Mouse (Mus musculus) ES-E14 (cell line): ENCODE measurements around the gene Setd4. TPM values are rescaled to one million over a fixed set of nuclear protein-coding genes. Genes with fewer than 3 reads are reported as not detected.

ENCODE experiments used
- DNase-seq: peaks from one replicate; pipeline ENCODE4 v3.0.0-alpha.2; 2013; ENCODE audit warnings: low read depth, low spot score
- H3K27ac ChIP-seq: 2 replicates; pipeline ENCODE4 v1.5.1; 2012; ENCODE audit warnings: low read depth, mild to moderate bottlenecking, low read length, moderate library complexity, mixed read lengths; ENCODE audit not compliant: poor library complexity, insufficient read depth, severe bottlenecking
- H3K36me3 ChIP-seq: 2 replicates; pipeline ENCODE4 v1.6.1; 2012; ENCODE audit warnings: mild to moderate bottlenecking, low read length, moderate library complexity, mixed read lengths; ENCODE audit not compliant: control insufficient read depth, poor library complexity, insufficient read depth, severe bottlenecking
- H3K4me1 ChIP-seq, 2 experiments: fragments of 150-350 bp in 1 of 2; sonication (generic) in 1 of 2; 2 replicates each; pipeline ENCODE4 v1.6.1; 2012; ENCODE audit warnings: low read length in 2 of 2, mild to moderate bottlenecking in 1 of 2, mixed read lengths in 1 of 2; ENCODE audit not compliant: control insufficient read depth in 2 of 2, insufficient read depth in 2 of 2, poor library complexity in 1 of 2
- H3K4me3 ChIP-seq, 2 experiments: fragments of 150-350 bp in 1 of 2; sonication (generic) in 1 of 2; 2 replicates each; pipeline ENCODE4 v1.5.1; 2012; ENCODE audit warnings: low read length in 2 of 2, low read depth in 1 of 2, mild to moderate bottlenecking in 1 of 2, mixed read lengths in 1 of 2; ENCODE audit not compliant: insufficient read depth in 1 of 2, poor library complexity in 1 of 2, severe bottlenecking in 1 of 2
- H3K9ac ChIP-seq: 2 replicates; pipeline ENCODE4 v1.6.1; 2012; ENCODE audit warnings: low read depth, mild to moderate bottlenecking, low read length, mixed read lengths; ENCODE audit not compliant: poor library complexity, insufficient read depth, severe bottlenecking
- H3K9me3 ChIP-seq: fragments of 150-350 bp; sonication (generic); 2 replicates; pipeline ENCODE4 v1.6.1; 2012; ENCODE audit warnings: low read depth, mild to moderate bottlenecking, low read length; ENCODE audit not compliant: control insufficient read depth, insufficient read depth
- CHD2 ChIP-seq: IDR thresholded peaks from 2 replicates; pipeline ENCODE4 v1.6.1; 2014; ENCODE audit warnings: mild to moderate bottlenecking, low read depth, low read length, inconsistent platforms
- HCFC1 ChIP-seq: IDR thresholded peaks from 2 replicates; pipeline ENCODE4 v1.6.1; 2012; ENCODE audit warnings: low read length, inconsistent platforms, borderline replicate concordance; ENCODE audit not compliant: insufficient read depth
- MAFK ChIP-seq: IDR thresholded peaks from 2 replicates; pipeline ENCODE4 v1.6.1; 2014; ENCODE audit warnings: mild to moderate bottlenecking, low read depth, low read length, inconsistent platforms; ENCODE audit not compliant: insufficient read depth
- ZC3H11A ChIP-seq: IDR thresholded peaks from 2 replicates; pipeline ENCODE4 v1.6.1; 2012; ENCODE audit warnings: low read depth, mild to moderate bottlenecking, inconsistent platforms, low read length, borderline replicate concordance
- ZNF384 ChIP-seq: IDR thresholded peaks from 2 replicates; pipeline ENCODE4 v1.6.1; 2012; ENCODE audit warnings: low read depth, low read length, inconsistent platforms
- in situ Hi-C, 2 experiments: fragments of 600-800 bp; cut with MboI; formaldehyde crosslinking; loops; one replicate each; pipeline ENCODE4 v1.15.1; 2025; ENCODE audit warnings: low sequenced_read_pairs in 2 of 2, inconsistent platforms in 1 of 2; ENCODE audit not compliant: unreplicated experiment in 2 of 2
- total RNA-seq: library from RNA; depleted of rRNA; stranded (reverse); fragments of 300-350 nt; gene quantifications from 2 replicates; pipeline ENCODE4 v1.2.3, GENCODE M21; 2012

Setd4 gene
- total RNA-seq, 1 experiment: 27.5 TPM

DNA sequence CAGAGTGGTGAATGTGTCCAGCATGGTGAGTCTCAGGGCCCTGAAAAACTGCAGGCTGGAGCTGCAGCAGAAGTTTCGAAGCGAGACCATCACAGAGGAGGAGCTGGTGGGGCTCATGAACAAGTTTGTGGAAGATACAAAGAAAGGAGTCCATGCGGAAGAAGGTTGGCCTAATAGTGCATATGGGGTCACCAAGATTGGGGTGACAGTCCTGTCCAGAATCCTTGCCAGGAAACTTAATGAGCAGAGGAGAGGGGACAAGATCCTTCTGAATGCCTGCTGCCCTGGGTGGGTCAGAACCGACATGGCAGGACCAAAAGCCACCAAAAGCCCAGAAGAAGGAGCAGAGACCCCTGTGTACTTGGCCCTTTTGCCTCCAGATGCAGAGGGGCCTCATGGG, 5.9 kb upstream of the Setd4 start:
- no peaks in the 10 kb centered on the region for H3K4me1 ChIP-seq
- no peak overlapping the region for H3K4me3 ChIP-seq
- no peak overlapping the region for H3K9ac ChIP-seq
- TF ChIP-seq ZNF384: no peak
- TF ChIP-seq CHD2: no peak
- no peak for TF ChIP-seq MAFK
- no peak for TF ChIP-seq HCFC1
- TF ChIP-seq ZC3H11A: no peak
- no peaks in the 10 kb centered on the region for H3K36me3 ChIP-seq
- no peaks in the 10 kb centered on the region for H3K9me3 ChIP-seq
- H3K27ac ChIP-seq: no peak overlapping the region
- no peak for DNase-seq
- in situ Hi-C loops: no loop called here

- H3K4me1 ChIP-seq: peaks cover 0 to 3% of the 10 kb centered on the region in 2 experiments; a peak in 1 of 4 replicates
- no peaks in the 10 kb centered on the region for H3K36me3 ChIP-seq
- H3K9ac ChIP-seq: no peak overlapping the region
- H3K4me3 ChIP-seq: 0 out of 4 replicates have a peak overlapping the region, but pooled peaks of 1 of the 2 experiments have one; percentile 87
- in situ Hi-C loops: no loop called here
- H3K9me3 ChIP-seq: no peaks in the 10 kb centered on the region
- TF ChIP-seq ZNF384: no peak
- no peak overlapping the region for H3K27ac ChIP-seq
- DNase-seq: no peak
These were observed 4.9 kb upstream of the Setd4 start for GRCm38 (mm10) chr16:93608731-93609130.

- Histone ChIP-seq H3K4me3 (peak overlapping the region; percentile 83 to 87), H3K36me3 (no peaks in the 10 kb centered on the region), H3K9me3 (no peaks in the 10 kb centered on the region), H3K4me1 (peaks cover 0 to 3% of the 10 kb centered on the region in 2 experiments; a peak in 1 of 4 replicates), H3K9ac (peak overlapping the region; percentile 85), H3K27ac (no peak overlapping the region)
- peak; percentile 87 for DNase-seq
- TF ChIP-seq MAFK (no peak), ZNF384 (peak; percentile 94), HCFC1 (peak; percentile 35; the same call in 1 of the 2 replicates)
- in situ Hi-C loops: no loop called here
These were observed 3.8 kb upstream of the Setd4 start for GRCm38 (mm10) chr16:93607669-93608101.

- in situ Hi-C loops: no loop called here
- Histone ChIP-seq H3K27ac (no peak overlapping the region), H3K9ac (no peak overlapping the region), H3K36me3 (no peaks in the 10 kb centered on the region), H3K9me3 (no peaks in the 10 kb centered on the region), H3K4me3 (no peak overlapping the region), H3K4me1 (peaks cover 0 to 3% of the 10 kb centered on the region in 2 experiments; a peak in 1 of 4 replicates)
- no peak for TF ChIP-seq CHD2
- TF ChIP-seq HCFC1: no peak
- no peak for TF ChIP-seq MAFK
- TF ChIP-seq ZC3H11A: no peak
- TF ChIP-seq ZNF384: no peak
- no peak for DNase-seq
These were observed 2.3 kb upstream of the Setd4 start for GRCm38 (mm10) chr16:93606146-93606545.

DNA sequence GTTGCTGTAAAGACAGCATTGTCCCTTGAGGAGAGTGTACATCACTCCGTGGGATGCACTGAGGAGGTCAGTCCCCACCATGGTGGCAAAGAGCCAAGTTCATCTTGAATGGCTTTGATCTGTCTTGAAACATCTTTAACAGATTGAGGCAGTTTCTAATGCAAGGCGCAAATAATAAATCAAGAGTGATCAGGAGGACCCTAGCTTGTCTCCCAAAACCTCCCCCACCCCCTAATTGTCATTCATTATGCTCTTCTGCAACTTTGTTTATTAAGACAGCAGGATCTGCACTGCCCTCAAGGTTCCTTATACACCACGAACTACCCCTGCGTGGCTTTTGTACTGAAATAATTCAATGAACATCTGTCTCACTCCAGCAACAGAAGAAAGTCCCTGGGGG, 1.7 kb upstream of the Setd4 start, which contains the start of gene Cbr1:
Cbr1 (plus strand) TSS at position 301 of the 400 bp plus-strand sequence.
- Histone ChIP-seq H3K4me1 (peaks cover 0 to 3% of the 10 kb centered on the region in 2 experiments; a peak in 1 of 4 replicates), H3K27ac (no peak within 1 kb of the TSS), H3K9me3 (no peaks in the 10 kb centered on the region), H3K9ac (no peak within 1 kb of the TSS; the same call in 1 of the 2 replicates), H3K4me3 (peak within 1 kb of the TSS; percentile 43 to 68), H3K36me3 (no peaks in the 10 kb centered on the region)
- TF ChIP-seq HCFC1 (no peak), ZC3H11A (no peak), MAFK (no peak), CHD2 (no peak), ZNF384 (no peak)
- in situ Hi-C loops: no loop called here
- DNase-seq: no peak
